Mouse (Mus musculus): ENCODE results near the gene Pemt. TPM values are rescaled to one million over a fixed set of nuclear protein-coding genes. Genes with fewer than 3 reads are reported as not detected.

The Pemt gene
- polyA plus RNA-seq, 1 experiment from 2014 or later = 23.5 TPM

Other genes with a start within 250 kb of the Pemt start
- gene Flcn, start 236.5 kb downstream of the Pemt start, polyA plus RNA-seq (2015; fragmentation: Nextera tagmentation; extraction: Ambion mirVana) = 13.6 and 15.8 TPM in 2 replicates
- gene Nt5m, start 207.0 kb downstream of the Pemt start, polyA plus RNA-seq (2015; fragmentation: Nextera tagmentation; extraction: Ambion mirVana) = 13.7 and 16.0 TPM in 2 replicates
- gene Cops3, start 206.7 kb downstream of the Pemt start, polyA plus RNA-seq (2015; fragmentation: Nextera tagmentation; extraction: Ambion mirVana) = 86.6 and 89.6 TPM in 2 replicates
- gene Med9, start 98.3 kb downstream of the Pemt start, polyA plus RNA-seq (2015; fragmentation: Nextera tagmentation; extraction: Ambion mirVana) = 19.6 and 20.4 TPM in 2 replicates
- 0.96 and 1.3 TPM in 2 replicates for gene Rasd1, start 81.5 kb downstream of the Pemt start, polyA plus RNA-seq (2015; fragmentation: Nextera tagmentation; extraction: Ambion mirVana)
- gene Rai1, start 58.5 kb upstream of the Pemt start, polyA plus RNA-seq (2015; fragmentation: Nextera tagmentation; extraction: Ambion mirVana) = 3.8 and 4.6 TPM in 2 replicates
- 53.5 and 60.6 TPM in 2 replicates for gene Srebf1, start 176.1 kb upstream of the Pemt start, polyA plus RNA-seq (2015; fragmentation: Nextera tagmentation; extraction: Ambion mirVana)

Measured in liver, embryonic 15.5 days (tissue).